Mouse (Mus musculus): ENCODE data around the gene Sf1.

Gene Sf1

GRCm38 (mm10) chr19:6399285-6400095, 36.0 kb downstream of the Sf1 start, which contains the start of gene Rasgrp2:
Gene Rasgrp2 (plus strand): TSS chr19:6399340.
- in situ Hi-C loops (cut with MboI) = no loop called here

GRCm38 (mm10) chr19:6400096-6401086, 36.9 kb downstream of the Sf1 start:
- in situ Hi-C loops (cut with MboI) = no loop called here

GRCm38 (mm10) chr19:6401131-6401815, 37.8 kb downstream of the Sf1 start:
- in situ Hi-C loops (cut with MboI) = no loop called here

GRCm38 (mm10) chr19:6401951-6402350, 38.5 kb downstream of the Sf1 start:
- in situ Hi-C loops (cut with MboI) = no loop called here

- in situ Hi-C loops (cut with MboI) = no loop called here
These were observed 40.4 kb downstream of the Sf1 start for GRCm38 (mm10) chr19:6403869-6404268.

GRCm38 (mm10) chr19:6405433-6405832, 41.9 kb downstream of the Sf1 start:
- in situ Hi-C loops (cut with MboI) = no loop called here

GRCm38 (mm10) chr19:6407109-6407508, 43.6 kb downstream of the Sf1 start:
- in situ Hi-C loops (cut with MboI) = no loop called here

GRCm38 (mm10) chr19:6407816-6408510, 44.5 kb downstream of the Sf1 start:
- in situ Hi-C loops (cut with MboI) = no loop called here

- in situ Hi-C loops (cut with MboI) = no loop called here
These were observed 45.3 kb downstream of the Sf1 start for GRCm38 (mm10) chr19:6408749-6409148.

- in situ Hi-C loops (cut with MboI) = no loop called here
These were observed 45.7 kb downstream of the Sf1 start for GRCm38 (mm10) chr19:6409176-6409575.

- in situ Hi-C loops (cut with MboI) = no loop called here
These were observed 46.4 kb downstream of the Sf1 start for GRCm38 (mm10) chr19:6409936-6410335.

- in situ Hi-C loops (cut with MboI) = no loop called here
These were observed 49.3 kb downstream of the Sf1 start for GRCm38 (mm10) chr19:6412798-6413197.

- in situ Hi-C loops (cut with MboI) = no loop called here
These were observed 52.0 kb downstream of the Sf1 start for GRCm38 (mm10) chr19:6415454-6415853.

GRCm38 (mm10) chr19:6416124-6416770, 52.8 kb downstream of the Sf1 start:
- in situ Hi-C loops (cut with MboI) = no loop called here

GRCm38 (mm10) chr19:6416894-6417761, 53.6 kb downstream of the Sf1 start:
- in situ Hi-C loops (cut with MboI) = no loop called here

GRCm38 (mm10) chr19:6418233-6418879, 54.9 kb downstream of the Sf1 start, which contains the start of gene Nrxn2:
Gene Nrxn2 (plus strand): TSS chr19:6418731.
- in situ Hi-C loops (cut with MboI) = no loop called here

- in situ Hi-C loops (cut with MboI) = no loop called here
These were observed 55.6 kb downstream of the Sf1 start for GRCm38 (mm10) chr19:6418984-6419692.

GRCm38 (mm10) chr19:6419805-6420310, 56.4 kb downstream of the Sf1 start:
- in situ Hi-C loops (cut with MboI) = no loop called here
